Mouse (Mus musculus) hindbrain, embryonic 13.5 days (tissue): ENCODE data around the gene Rnf186. TPM values are rescaled to one million over a fixed set of nuclear protein-coding genes. Genes with fewer than 3 reads are reported as not detected.
"Not testable (repeated sequence)": the region's sequence is repeated elsewhere in the genome, so short reads cannot be mapped to it uniquely, and the experiment has no call there.

Experiments
- ATAC-seq: fragments of 200-750 bp; cut with Nextera tagmentation; 2 replicates; pipeline ENCODE4 v1.8.0; 2017; ENCODE audit warnings: moderate TSS enrichment; ENCODE audit not compliant: low FRiP score
- H3K27ac ChIP-seq: fragments of 300-500 bp; sonication (generic); 2 replicates; pipeline ENCODE4 v1.5.1; 2015; ENCODE audit warnings: inconsistent platforms, mild to moderate bottlenecking, moderate library complexity
- H3K27me3 ChIP-seq: fragments of 300-500 bp; sonication (generic); 2 replicates; pipeline ENCODE4 v1.6.1; 2015; ENCODE audit warnings: mild to moderate bottlenecking, inconsistent platforms
- H3K36me3 ChIP-seq: fragments of 300-500 bp; sonication (generic); 2 replicates; pipeline ENCODE4 v1.6.1; 2015; ENCODE audit warnings: mild to moderate bottlenecking, inconsistent platforms
- H3K4me1 ChIP-seq: fragments of 300-500 bp; sonication (generic); replicated peaks from 2 replicates; pipeline ENCODE4 v1.6.1; 2015; ENCODE audit warnings: inconsistent platforms
- H3K4me2 ChIP-seq: fragments of 300-500 bp; sonication (generic); 2 replicates; pipeline ENCODE4 v1.6.1; 2015; ENCODE audit warnings: inconsistent platforms, mild to moderate bottlenecking, moderate library complexity
- H3K4me3 ChIP-seq: fragments of 300-500 bp; sonication (generic); 2 replicates; pipeline ENCODE4 v1.5.1; 2015; ENCODE audit warnings: mild to moderate bottlenecking, inconsistent platforms
- H3K9ac ChIP-seq: fragments of 300-500 bp; sonication (generic); 2 replicates; pipeline ENCODE4 v1.6.1; 2015; ENCODE audit warnings: mild to moderate bottlenecking, inconsistent platforms
- H3K9me3 ChIP-seq: fragments of 300-500 bp; sonication (generic); 2 replicates; pipeline ENCODE4 v1.6.1; 2016; ENCODE audit warnings: inconsistent platforms
- WGBS: fragments of 180-500 bp; shearing (Covaris S2); methylation state at CpG from one replicate; pipeline ENCODE4 v1.1.7; 2015; 5-methylcytosine and 5-hydroxymethylcytosine counted together
- polyA plus RNA-seq: library from polyadenylated mRNA; unstranded; fragments of >200 nt; fragmentation: Nextera tagmentation; extraction: Ambion mirVana; gene quantifications from 2 replicates; pipeline ENCODE4 v1.2.1, GENCODE M21; 2015

Gene Rnf186
- polyA plus RNA-seq, 1 experiment from 2014 or later: not detected

- Histone ChIP-seq H3K4me1 (peaks cover 19% of the 10 kb centered on the region), H3K9ac (peak within 1 kb of the TSS; percentile 71), H3K27me3 (peaks cover 19% of the 10 kb centered on the region), H3K4me3 (peak within 1 kb of the TSS; percentile 47), H3K4me2 (peak within 1 kb of the TSS; percentile 80), H3K27ac (no peak within 1 kb of the TSS), H3K9me3 (no peaks in the 10 kb centered on the region), H3K36me3 (no peaks in the 10 kb centered on the region)
- peak; percentile 43; the same call in 1 of the 2 replicates for ATAC-seq
- 2% methylated on average over 60 of the region's 60 CpGs for WGBS
Measured at GRCm38 (mm10) chr4:138972827-138973718, 6.2 kb downstream of the Rnf186 start, which contains the start of gene Tmco4. Tmco4 (plus strand) TSS chr4:138972888.

GRCm38 (mm10) chr4:138973719-138974115 lies 6.8 kb downstream of the Rnf186 start:
- no peak for ATAC-seq
- no peak overlapping the region for H3K27ac ChIP-seq

GRCm38 (mm10) chr4:138974540-138974939 lies 7.6 kb downstream of the Rnf186 start:
- H3K9ac ChIP-seq, H3K4me3 ChIP-seq, ATAC-seq, H3K27ac ChIP-seq, H3K4me2 ChIP-seq, H3K9me3 ChIP-seq, H3K36me3 ChIP-seq: not testable (repeated sequence)
- 85% methylated on average over 2 of the region's 2 CpGs for WGBS
- peaks cover 19% of the 10 kb centered on the region for H3K4me1 ChIP-seq
- peaks cover 19% of the 10 kb centered on the region for H3K27me3 ChIP-seq

More at GRCm38 (mm10) chr4:138973719-138974115, 6.8 kb downstream of the Rnf186 start:
- 63% methylated on average over 3 of the region's 3 CpGs for WGBS
- Histone ChIP-seq H3K4me2 (peak overlapping the region; percentile 80), H3K4me1 (peaks cover 19% of the 10 kb centered on the region), H3K9ac (peak overlapping the region; percentile 71; the same call in 1 of the 2 replicates), H3K4me3 (peak overlapping the region; percentile 47), H3K36me3 (no peaks in the 10 kb centered on the region), H3K27me3 (peaks cover 19% of the 10 kb centered on the region), H3K9me3 (no peaks in the 10 kb centered on the region)

GRCm38 (mm10) chr4:138975194-138975593 lies 8.3 kb downstream of the Rnf186 start:
- Histone ChIP-seq H3K9me3 (no peaks in the 10 kb centered on the region), H3K4me3 (no peak overlapping the region), H3K36me3 (no peaks in the 10 kb centered on the region), H3K27me3 (peaks cover 19% of the 10 kb centered on the region), H3K4me1 (peaks cover 19% of the 10 kb centered on the region), H3K9ac (no peak overlapping the region), H3K4me2 (no peak overlapping the region), H3K27ac (no peak overlapping the region)
- ATAC-seq: no peak
- WGBS: 63% methylated on average over 3 of the region's 3 CpGs

GRCm38 (mm10) chr4:138976046-138976445 lies 9.1 kb downstream of the Rnf186 start:
- no peak overlapping the region for H3K4me2 ChIP-seq
- peaks cover 19% of the 10 kb centered on the region for H3K27me3 ChIP-seq
- WGBS: 84% methylated on average over 6 of the region's 6 CpGs
- peaks cover 19% of the 10 kb centered on the region for H3K4me1 ChIP-seq
- no peak overlapping the region for H3K27ac ChIP-seq
- no peak overlapping the region for H3K4me3 ChIP-seq
- no peak for ATAC-seq
- no peaks in the 10 kb centered on the region for H3K9me3 ChIP-seq
- H3K36me3 ChIP-seq: no peaks in the 10 kb centered on the region
- no peak overlapping the region for H3K9ac ChIP-seq

GRCm38 (mm10) chr4:138980021-138980420 lies 13.1 kb downstream of the Rnf186 start:
- Histone ChIP-seq H3K27ac (no peak overlapping the region), H3K9ac (no peak overlapping the region), H3K9me3 (no peaks in the 10 kb centered on the region), H3K27me3 (0 out of 2 replicates have a peak, but pooled peaks cover 5% of the 10 kb centered on the region), H3K4me1 (no peaks in the 10 kb centered on the region), H3K4me2 (no peak overlapping the region), H3K36me3 (no peaks in the 10 kb centered on the region), H3K4me3 (no peak overlapping the region)
- WGBS: 91% methylated on average over 8 of the region's 8 CpGs
- no peak for ATAC-seq

GRCm38 (mm10) chr4:138980771-138981420 lies 14.0 kb downstream of the Rnf186 start:
- ATAC-seq: no peak

GRCm38 (mm10) chr4:138983422-138983821 lies 16.5 kb downstream of the Rnf186 start:
- H3K4me3 ChIP-seq: no peak overlapping the region
- no peak overlapping the region for H3K27ac ChIP-seq
- no peak for ATAC-seq
- WGBS: 67% methylated on average over 3 of the region's 3 CpGs
- H3K4me1 ChIP-seq: no peaks in the 10 kb centered on the region; the same call in 1 of the 2 replicates
- H3K4me2 ChIP-seq: no peak overlapping the region
- H3K9me3 ChIP-seq: no peaks in the 10 kb centered on the region
- H3K36me3 ChIP-seq: no peaks in the 10 kb centered on the region
- no peaks in the 10 kb centered on the region for H3K27me3 ChIP-seq
- H3K9ac ChIP-seq: no peak overlapping the region

More at GRCm38 (mm10) chr4:138980771-138981420, 14.0 kb downstream of the Rnf186 start:
- Histone ChIP-seq H3K4me3 (no peak overlapping the region), H3K4me1 (no peaks in the 10 kb centered on the region), H3K9ac (no peak overlapping the region), H3K9me3 (no peaks in the 10 kb centered on the region), H3K4me2 (no peak overlapping the region), H3K36me3 (no peaks in the 10 kb centered on the region), H3K27me3 (0 out of 2 replicates have a peak, but pooled peaks cover 3% of the 10 kb centered on the region), H3K27ac (no peak overlapping the region)
- WGBS: 29% methylated on average over 12 of the region's 12 CpGs

- Histone ChIP-seq H3K4me2 (no peak overlapping the region), H3K9me3 (no peaks in the 10 kb centered on the region), H3K27me3 (no peaks in the 10 kb centered on the region), H3K27ac (no peak overlapping the region), H3K4me1 (no peaks in the 10 kb centered on the region; the same call in 1 of the 2 replicates), H3K4me3 (no peak overlapping the region), H3K9ac (no peak overlapping the region), H3K36me3 (no peaks in the 10 kb centered on the region)
- WGBS: 80% methylated on average over 7 of the region's 7 CpGs
- ATAC-seq: no peak
Measured at GRCm38 (mm10) chr4:138984744-138985143, 17.8 kb downstream of the Rnf186 start.

- no peaks in the 10 kb centered on the region for H3K27me3 ChIP-seq
- 23% methylated on average over 5 of the region's 5 CpGs for WGBS
Measured at GRCm38 (mm10) chr4:138986280-138986679, 19.4 kb downstream of the Rnf186 start.

GRCm38 (mm10) chr4:138994389-138994788 lies 27.5 kb downstream of the Rnf186 start:
- ATAC-seq: no peak
- H3K27me3 ChIP-seq: peaks cover 2% of the 10 kb centered on the region; the same call in 1 of the 2 replicates
- no peaks in the 10 kb centered on the region for H3K9me3 ChIP-seq
- H3K27ac ChIP-seq: no peak overlapping the region
- H3K9ac ChIP-seq: no peak overlapping the region
- 73% methylated on average over 3 of the region's 3 CpGs for WGBS
- no peaks in the 10 kb centered on the region for H3K4me1 ChIP-seq
- H3K4me2 ChIP-seq: no peak overlapping the region
- no peak overlapping the region for H3K4me3 ChIP-seq
- no peaks in the 10 kb centered on the region for H3K36me3 ChIP-seq

More at GRCm38 (mm10) chr4:138986280-138986679, 19.4 kb downstream of the Rnf186 start:
- no peaks in the 10 kb centered on the region for H3K36me3 ChIP-seq
- H3K27ac ChIP-seq: no peak overlapping the region
- H3K4me3 ChIP-seq: no peak overlapping the region
- no peak for ATAC-seq
- H3K9ac ChIP-seq: no peak overlapping the region
- H3K4me1 ChIP-seq: no peaks in the 10 kb centered on the region; the same call in 1 of the 2 replicates
- no peaks in the 10 kb centered on the region for H3K9me3 ChIP-seq
- H3K4me2 ChIP-seq: no peak overlapping the region

GRCm38 (mm10) chr4:138996410-138996809 lies 29.5 kb downstream of the Rnf186 start:
- no peaks in the 10 kb centered on the region for H3K9me3 ChIP-seq
- H3K9ac ChIP-seq: no peak overlapping the region
- H3K27me3 ChIP-seq: peaks cover 2% of the 10 kb centered on the region; the same call in 1 of the 2 replicates
- no peak overlapping the region for H3K4me3 ChIP-seq
- no peak overlapping the region for H3K27ac ChIP-seq
- 76% methylated on average over 5 of the region's 5 CpGs for WGBS
- H3K36me3 ChIP-seq: no peaks in the 10 kb centered on the region
- no peak overlapping the region for H3K4me2 ChIP-seq
- no peak for ATAC-seq
- H3K4me1 ChIP-seq: peaks cover 3% of the 10 kb centered on the region; the same call in 1 of the 2 replicates
